Mouse (Mus musculus): ENCODE results near the gene Robo2. TPM values are rescaled to one million over a fixed set of nuclear protein-coding genes. Genes with fewer than 3 reads are reported as not detected.
"Not testable (repeated sequence)": the region's sequence is repeated elsewhere in the genome, so short reads cannot be mapped to it uniquely, and the experiment has no call there.

Robo2 gene
- polyA plus RNA-seq, 1 experiment, result 1.4 TPM

DNA sequence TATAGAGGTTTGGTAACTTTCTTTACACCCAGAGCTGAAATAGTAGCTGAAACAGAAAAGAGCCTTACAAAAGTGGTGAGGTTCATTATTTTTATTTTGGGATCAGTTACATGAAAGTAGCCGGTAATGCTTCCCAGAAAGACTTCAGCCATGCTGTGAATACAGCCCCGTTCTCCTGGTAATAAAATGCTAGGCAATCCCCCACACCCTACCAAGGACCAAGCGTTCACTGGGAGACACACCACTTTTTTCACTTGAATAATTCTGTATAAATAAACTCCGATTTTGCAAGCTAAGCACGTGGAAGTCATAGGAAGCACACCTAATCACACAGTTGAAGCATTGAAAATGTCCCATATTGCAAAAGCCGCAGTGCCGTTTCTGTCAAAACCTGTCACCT is 341.0 kb downstream of the Robo2 start:
- DNase-seq (ENCODE audit: low read depth), result no peak

- no peak for DNase-seq (ENCODE audit: low read depth)
Measured at GRCm38 (mm10) chr16:74065958-74066357, 345.7 kb downstream of the Robo2 start.

- no peak for DNase-seq (ENCODE audit: low read depth)
Measured at GRCm38 (mm10) chr16:74061951-74062350, 349.7 kb downstream of the Robo2 start.

DNA sequence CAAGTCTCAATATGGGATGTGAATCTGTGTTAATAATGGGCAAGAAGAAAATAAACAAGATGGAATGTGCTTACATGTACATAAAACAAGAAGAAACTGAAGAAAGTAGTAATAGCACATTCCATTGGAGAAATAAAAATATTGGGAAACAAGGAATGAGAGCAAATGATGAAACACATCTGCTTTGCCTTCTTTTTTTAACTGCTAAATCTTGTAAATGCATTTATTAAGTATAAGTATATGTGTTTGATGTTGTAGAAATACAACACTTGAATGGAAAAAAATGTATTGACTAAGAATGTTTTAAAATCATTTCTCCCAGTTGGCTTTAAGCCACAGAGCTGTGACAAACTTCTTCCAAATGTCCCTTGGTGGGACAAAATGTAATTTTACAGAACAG is 350.1 kb downstream of the Robo2 start:
- DNase-seq (ENCODE audit: low read depth), result no peak

DNA sequence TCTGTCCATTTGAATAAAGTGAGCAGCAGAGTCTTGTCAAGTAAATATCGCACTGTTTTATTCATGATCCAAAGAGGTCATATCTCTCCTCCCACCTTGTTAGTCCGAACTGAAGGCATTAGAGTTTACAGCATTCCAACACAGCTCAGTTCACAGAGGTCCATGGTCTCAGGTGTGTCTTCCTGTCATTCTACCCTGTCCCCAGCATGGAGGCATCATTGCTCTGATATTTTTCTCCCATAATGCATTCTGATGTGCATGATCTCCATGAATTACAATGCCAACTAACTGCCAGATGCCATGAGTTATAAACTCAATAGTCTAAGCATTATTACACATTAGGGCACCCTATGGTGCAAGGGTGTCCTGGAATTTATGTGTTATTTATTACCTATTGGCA is 354.7 kb downstream of the Robo2 start:
- DNase-seq (ENCODE audit: low read depth), result no peak

- no peak for DNase-seq (ENCODE audit: low read depth)
Measured at GRCm38 (mm10) chr16:74056210-74056609, 355.4 kb downstream of the Robo2 start.

DNA sequence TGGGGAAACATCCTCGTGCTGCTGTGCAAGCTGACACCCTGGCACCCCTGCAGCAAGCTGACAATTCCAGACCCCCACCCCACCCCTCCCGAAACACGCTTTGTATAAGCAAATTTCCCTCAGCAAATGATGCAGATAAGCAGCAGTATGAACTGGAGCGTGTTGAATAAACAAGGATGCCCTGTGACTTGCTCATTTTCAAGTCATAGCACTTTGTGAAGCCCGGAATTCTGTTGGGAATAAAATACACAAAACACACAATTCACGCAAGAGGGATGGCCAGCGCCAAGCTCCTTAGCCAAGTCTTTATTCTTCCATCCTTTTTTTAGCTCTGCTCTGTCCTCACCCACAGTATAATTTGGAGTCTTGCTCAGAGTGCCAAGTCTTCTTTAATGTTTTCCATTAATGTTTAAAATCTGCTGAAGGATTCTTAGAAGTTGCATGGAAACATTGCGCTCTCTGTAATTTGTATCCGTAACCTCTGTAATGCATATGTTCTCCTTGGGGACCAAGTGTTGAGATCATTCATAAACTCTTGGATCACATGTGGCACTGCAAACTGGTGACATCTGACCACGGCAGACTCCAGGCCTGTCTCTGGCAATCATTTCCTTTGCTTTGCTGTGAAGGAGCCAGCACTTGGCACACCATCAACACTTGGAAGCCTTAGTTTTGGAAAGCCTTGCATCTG is 356.4 kb downstream of the Robo2 start:
- DNase-seq (ENCODE audit: low read depth), result no peak

- DNase-seq (ENCODE audit: low read depth), result no peak
Measured at GRCm38 (mm10) chr16:74049467-74049866, 362.2 kb downstream of the Robo2 start.

DNA sequence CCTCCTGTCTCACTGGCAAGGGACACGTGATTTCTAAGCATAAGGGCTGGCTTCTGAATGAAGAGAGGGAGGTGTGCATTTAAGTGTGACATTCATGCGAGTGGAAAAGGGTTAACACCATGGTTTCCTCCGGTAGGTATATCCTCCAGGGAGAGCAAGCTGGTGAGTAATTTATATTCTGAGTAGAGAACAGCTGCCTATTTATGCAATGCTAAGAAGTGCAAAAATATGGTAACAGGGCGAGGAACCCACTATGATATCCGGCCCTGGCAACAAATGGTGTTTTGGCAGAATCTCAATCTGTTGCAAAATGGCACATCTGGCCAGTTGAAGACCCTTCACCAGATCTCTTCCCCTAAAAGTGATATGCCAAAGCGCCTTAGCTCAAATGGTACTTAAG is 362.6 kb downstream of the Robo2 start:
- no peak for DNase-seq (ENCODE audit: low read depth)

DNA sequence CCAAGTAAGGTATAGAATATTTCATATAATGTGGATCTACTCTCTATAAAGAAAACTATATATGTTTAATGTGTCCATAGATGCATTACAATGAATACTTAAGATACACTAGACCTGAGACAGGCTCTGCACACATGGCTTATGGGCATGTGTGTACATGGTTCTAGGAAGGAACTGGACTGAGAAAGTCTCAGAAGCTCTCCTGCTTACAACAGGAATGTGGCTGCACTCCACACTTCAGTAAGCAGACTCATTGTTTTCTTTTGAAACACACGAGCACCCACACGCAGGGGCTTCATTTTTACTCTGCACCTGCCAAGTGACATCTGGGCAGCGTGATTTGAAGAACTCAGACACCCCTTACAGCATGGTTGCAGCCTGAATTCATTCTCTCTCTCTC is 364.4 kb downstream of the Robo2 start:
- DNase-seq (ENCODE audit: low read depth), result no peak

DNA sequence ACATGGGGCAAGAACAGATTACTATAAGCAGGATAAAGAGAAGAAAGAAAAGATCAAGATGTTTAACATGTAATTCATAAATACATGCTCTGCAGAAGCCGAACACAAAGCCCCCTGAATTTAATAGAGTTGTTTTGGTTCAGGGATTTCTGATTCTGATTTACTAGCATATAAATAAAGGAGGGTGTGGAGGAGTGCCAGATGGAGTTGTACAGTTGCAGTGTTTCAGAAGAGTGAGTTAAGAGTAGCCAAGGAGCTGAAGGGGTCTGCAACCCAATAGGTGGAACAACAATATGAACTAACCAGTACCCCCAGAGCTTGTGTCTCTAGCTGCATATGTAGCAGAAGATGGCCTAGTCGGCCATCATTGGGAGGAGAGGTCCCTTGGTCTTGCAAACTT is 370.8 kb downstream of the Robo2 start:
- not testable (repeated sequence) for DNase-seq (ENCODE audit: low read depth)

- no peak for DNase-seq (ENCODE audit: low read depth)
Measured at GRCm38 (mm10) chr16:74027822-74028221, 383.8 kb downstream of the Robo2 start.

GRCm38 (mm10) chr16:74022281-74022978 is 389.2 kb downstream of the Robo2 start:
- DNase-seq (ENCODE audit: low read depth), result no peak

DNA sequence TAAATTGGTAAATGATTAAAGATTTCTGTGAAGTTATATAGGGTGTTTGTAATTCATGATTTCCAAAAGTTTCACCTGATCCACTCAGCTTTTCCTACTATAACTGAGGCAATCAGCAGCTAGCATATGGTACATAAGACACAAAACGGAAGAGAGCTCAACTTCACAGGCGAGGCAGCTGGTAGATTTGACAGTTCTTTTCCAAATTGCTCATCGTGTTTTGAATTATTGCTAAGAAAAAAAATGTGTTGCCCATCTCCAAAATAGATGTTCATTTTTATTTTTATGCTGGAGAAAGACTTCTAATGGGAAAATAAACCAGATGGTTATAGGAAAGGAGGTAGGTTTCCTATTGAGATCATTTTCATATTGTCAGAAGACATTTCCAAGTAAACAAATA is 405.9 kb downstream of the Robo2 start:
- no peak for DNase-seq (ENCODE audit: low read depth)

GRCm38 (mm10) chr16:74001331-74001730 is 410.3 kb downstream of the Robo2 start:
- DNase-seq (ENCODE audit: low read depth), result no peak

DNA sequence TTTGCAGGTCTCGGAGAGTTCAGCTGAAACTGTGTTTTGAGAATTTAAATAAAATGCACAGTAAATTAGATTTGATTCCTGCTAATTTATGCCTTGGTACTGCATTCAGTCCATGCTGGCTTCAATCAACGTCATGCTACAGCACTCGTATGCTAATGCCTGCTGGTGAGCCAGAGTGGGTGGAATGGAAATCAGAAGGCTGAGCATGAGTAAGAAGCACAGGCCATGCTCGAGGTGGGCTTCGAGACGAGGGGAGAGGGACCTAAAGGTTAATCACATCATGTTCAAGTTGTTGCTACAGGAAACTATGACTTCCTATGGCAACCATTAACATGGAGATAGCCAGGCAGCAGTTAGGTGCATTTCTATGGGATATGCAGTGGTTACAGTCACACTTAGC is 420.4 kb downstream of the Robo2 start:
- DNase-seq (ENCODE audit: low read depth), result no peak

- DNase-seq (ENCODE audit: low read depth), result no peak
Measured at GRCm38 (mm10) chr16:73969573-73969972, 442.1 kb downstream of the Robo2 start.

GRCm38 (mm10) chr16:73964366-73964926 is 447.2 kb downstream of the Robo2 start:
- DNase-seq (ENCODE audit: low read depth), result no peak

DNA sequence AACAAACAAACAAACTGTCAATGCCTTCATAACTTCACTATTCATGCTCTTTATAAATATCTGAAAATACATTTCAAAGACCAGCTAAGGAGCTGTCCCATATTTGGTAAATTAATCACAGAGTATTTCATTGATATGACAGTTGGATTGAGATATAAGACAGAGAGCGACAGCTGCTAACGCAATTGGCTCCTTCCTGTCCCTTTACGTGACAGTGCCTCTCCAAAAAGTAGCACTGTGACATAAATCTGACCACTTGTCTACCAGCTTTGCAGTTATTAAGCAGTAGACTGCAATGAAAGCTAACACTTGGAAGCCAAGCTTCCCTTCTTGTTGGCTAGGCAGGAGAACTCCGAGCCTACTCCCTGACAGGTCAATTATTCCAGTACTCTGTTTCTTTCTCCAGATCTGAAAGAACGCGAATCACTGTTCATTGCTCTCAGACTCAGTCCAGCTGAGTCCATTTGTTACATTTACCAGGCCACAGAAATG is 452.1 kb downstream of the Robo2 start:
- no peak for DNase-seq (ENCODE audit: low read depth)

GRCm38 (mm10) chr16:73958524-73958846 is 453.1 kb downstream of the Robo2 start:
- no peak for DNase-seq (ENCODE audit: low read depth)

DNA sequence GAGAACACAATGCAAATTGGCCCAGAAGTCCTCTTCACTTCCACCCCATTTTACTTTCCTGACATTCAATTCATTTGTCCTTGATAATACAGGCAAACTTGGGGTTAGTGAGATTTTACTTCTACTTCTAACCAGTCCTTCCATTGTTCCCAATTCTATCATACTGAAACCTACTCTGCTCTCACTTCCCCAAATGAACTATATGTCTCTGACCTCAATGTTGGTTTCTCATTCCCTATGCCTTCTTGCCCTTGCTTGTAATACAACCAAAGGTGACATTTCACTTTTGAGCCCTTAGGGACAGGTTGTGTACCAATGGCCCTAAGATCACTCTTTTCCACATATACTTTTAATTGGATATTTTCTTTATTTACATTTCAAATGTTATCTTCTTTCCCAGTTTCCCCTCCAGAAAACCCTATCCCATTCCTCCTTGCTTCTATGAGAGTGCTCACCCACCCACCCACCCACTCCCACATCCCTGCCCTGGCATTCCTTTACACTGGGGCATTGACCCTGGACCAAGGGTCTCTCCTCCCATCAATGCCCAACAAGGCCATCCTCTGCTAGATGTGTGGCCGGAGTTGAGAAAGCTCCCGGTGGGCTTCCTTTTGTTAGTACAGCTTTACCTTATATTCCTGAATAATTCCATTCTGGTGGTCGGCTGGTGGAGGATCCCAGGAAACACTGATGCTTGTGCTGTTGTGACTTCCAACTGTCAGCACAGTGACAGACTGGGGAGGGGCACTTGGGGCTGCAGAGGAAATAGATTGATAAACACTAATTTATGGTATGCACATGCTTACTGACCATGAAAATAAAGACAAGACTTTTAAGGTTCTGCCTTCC is 453.7 kb downstream of the Robo2 start:
- no peak for DNase-seq (ENCODE audit: low read depth)

- no peak for DNase-seq (ENCODE audit: low read depth)
Measured at GRCm38 (mm10) chr16:73946171-73946570, 465.5 kb downstream of the Robo2 start.

All from gonadal fat pad, adult 2 months (tissue).